Mouse (Mus musculus): ENCODE measurements around the gene Dync1h1.

GRCm38 (mm10) chr12:110564848-110565247 lies 36.4 kb upstream of the Dync1h1 start:
- TF ChIP-seq CTCF (IDR thresholded peaks at IDR 0.05; ENCODE audit: extremely low read depth, insufficient read depth, insufficient read length, insufficient replicate concordance) (no peak), POLR2A (IDR thresholded peaks at IDR 0.05; ENCODE audit: low read depth, low read length) (no peak)
